Mouse (Mus musculus): Measurements from ENCODE around the gene Zfp956. TPM values are rescaled to one million over a fixed set of nuclear protein-coding genes. Genes with fewer than 3 reads are reported as not detected.

Gene Zfp956
- total RNA-seq (2014; rRNA removed; ENCODE audit: low replicate concordance): 2.2 and 2.4 TPM in 2 replicates
- polyA plus RNA-seq (2015; fragmentation: Nextera tagmentation; extraction: Ambion mirVana): 1.2 and 2.0 TPM in 2 replicates

DNA sequence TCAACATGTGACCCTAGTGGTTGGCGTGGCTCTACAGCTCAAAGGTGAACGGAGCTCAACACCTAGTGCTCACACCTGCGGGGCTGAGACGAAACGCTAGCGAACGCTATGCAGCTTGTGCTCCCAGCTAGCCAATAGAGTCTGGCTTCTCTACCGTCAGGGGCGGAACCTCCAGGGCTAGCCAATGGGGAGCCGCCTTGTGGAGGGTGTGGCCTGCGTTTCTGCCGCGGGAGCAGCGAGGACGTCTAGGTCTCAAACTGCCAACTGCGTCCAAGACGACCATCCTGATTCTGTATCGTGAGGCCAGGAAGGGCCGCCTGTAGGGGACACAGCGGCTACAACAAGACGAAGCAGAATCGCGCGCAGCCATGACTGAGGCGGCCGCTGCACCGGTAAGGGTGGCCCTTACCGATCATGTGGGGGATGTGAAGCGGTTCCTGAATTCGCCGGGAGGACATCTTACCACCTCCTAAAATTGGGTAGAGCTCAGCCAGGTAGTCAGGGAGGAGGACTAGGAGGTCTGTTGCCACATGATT is at the start of gene Zfp956:
Gene Zfp956, plus strand, starts transcription at position 200 of the 536 bp plus-strand sequence.
- WGBS: 0% methylated on average over 31 of the region's 31 CpGs
- 0 out of 2 replicates have a peak, but pooled peaks have one; percentile 4 for TF ChIP-seq CTCF (IDR thresholded peaks at IDR 0.05; ENCODE audit: low read depth)
- TF ChIP-seq EP300 (IDR thresholded peaks at IDR 0.05; ENCODE audit: low read depth): no peak
- Histone ChIP-seq H3K27ac (ENCODE audit: low read depth) (no peak within 1 kb of the TSS), H3K4me3 (ENCODE audit: low read depth, low read length) (peak within 1 kb of the TSS; percentile 59), H3K4me2 (ENCODE audit: low read depth, low read length) (peak within 1 kb of the TSS; percentile 84), H3K36me3 (replicated peaks; ENCODE audit: control insufficient read depth, insufficient read depth, low read length) (0 out of 2 replicates have a peak, but pooled peaks cover 3% of the 10 kb centered on the region), H3K9ac (replicated peaks; ENCODE audit: low read depth, low read length) (peak within 1 kb of the TSS; percentile 59), H3K9me3 (replicated peaks; ENCODE audit: control insufficient read depth, low read length) (no peaks in the 10 kb centered on the region), H3K27me3 (ENCODE audit: control insufficient read depth, insufficient read depth, low read length) (peaks cover 36% of the 10 kb centered on the region), H3K4me1 (ENCODE audit: control insufficient read depth, insufficient read depth) (0 out of 2 replicates have a peak, but pooled peaks cover 5% of the 10 kb centered on the region)
- ATAC-seq (ENCODE audit: insufficient read depth, low read depth): peak; percentile 99
- DNase-seq (ENCODE audit: low spot score): peak; percentile 93

DNA sequence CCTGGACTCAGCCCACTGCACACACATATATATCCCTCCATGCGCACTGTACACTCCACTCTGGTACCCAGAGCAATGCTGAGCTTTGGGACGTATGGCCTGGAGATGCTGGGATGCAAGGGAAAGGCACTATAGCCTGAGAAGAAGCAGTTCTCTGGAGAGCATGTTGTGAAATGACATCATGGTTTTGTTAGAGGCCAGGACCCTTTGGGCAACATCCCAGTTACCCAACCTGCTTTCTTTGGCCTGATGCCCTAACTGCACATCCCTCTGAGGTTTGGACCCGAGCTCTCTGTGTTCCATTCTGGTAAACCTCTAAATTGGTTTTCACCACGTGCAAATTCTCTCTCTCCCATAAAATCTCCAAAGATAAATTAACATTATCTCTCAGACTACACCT is 49.6 kb upstream of the Zfp956 start:
- no peak overlapping the region for H3K27ac ChIP-seq (ENCODE audit: low read depth)
- H3K9ac ChIP-seq (replicated peaks; ENCODE audit: low read depth, low read length): no peak overlapping the region
- H3K4me1 ChIP-seq (ENCODE audit: control insufficient read depth, insufficient read depth): no peaks in the 10 kb centered on the region
- H3K27me3 ChIP-seq (ENCODE audit: control insufficient read depth, insufficient read depth, low read length): no peaks in the 10 kb centered on the region
- ATAC-seq (ENCODE audit: insufficient read depth, low read depth): no peak
- no peak overlapping the region for H3K4me2 ChIP-seq (ENCODE audit: low read depth, low read length)
- DNase-seq (ENCODE audit: low spot score): no peak
- 80% methylated on average over 4 of the region's 4 CpGs for WGBS
- H3K4me3 ChIP-seq (ENCODE audit: low read depth, low read length): no peak overlapping the region
- peaks cover 89% of the 10 kb centered on the region for H3K36me3 ChIP-seq (replicated peaks; ENCODE audit: control insufficient read depth, insufficient read depth, low read length)
- TF ChIP-seq CTCF (IDR thresholded peaks at IDR 0.05; ENCODE audit: low read depth) (no peak), EP300 (IDR thresholded peaks at IDR 0.05; ENCODE audit: low read depth) (no peak)
- H3K9me3 ChIP-seq (replicated peaks; ENCODE audit: control insufficient read depth, low read length): no peaks in the 10 kb centered on the region; the same call in 1 of the 2 replicates

DNA sequence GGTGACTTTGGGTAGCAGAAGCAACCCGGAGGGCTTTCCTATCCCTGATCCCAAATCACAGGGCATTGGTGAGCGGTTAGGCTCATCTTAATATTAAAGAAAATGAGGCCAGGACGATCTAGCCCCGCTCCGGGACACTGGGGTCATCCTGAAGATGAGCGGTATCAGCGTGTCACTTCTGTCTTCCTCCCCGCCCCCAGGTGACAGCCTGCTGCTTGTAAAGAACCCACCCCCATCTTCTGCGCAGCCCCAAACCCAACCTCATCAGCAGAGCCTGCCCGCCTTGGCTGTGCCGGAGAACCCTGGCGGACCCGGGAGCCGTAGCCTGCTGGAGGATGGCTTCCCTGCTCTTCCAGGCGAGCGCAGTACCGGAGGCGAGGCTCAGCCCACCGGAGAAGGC is 48.8 kb upstream of the Zfp956 start:
- H3K9me3 ChIP-seq (replicated peaks; ENCODE audit: control insufficient read depth, low read length): no peaks in the 10 kb centered on the region; the same call in 1 of the 2 replicates
- no peaks in the 10 kb centered on the region for H3K27me3 ChIP-seq (ENCODE audit: control insufficient read depth, insufficient read depth, low read length)
- DNase-seq (ENCODE audit: low spot score) (no peak), ATAC-seq (ENCODE audit: insufficient read depth, low read depth) (no peak)
- H3K36me3 ChIP-seq (replicated peaks; ENCODE audit: control insufficient read depth, insufficient read depth, low read length): peaks cover 83% of the 10 kb centered on the region
- H3K4me3 ChIP-seq (ENCODE audit: low read depth, low read length): no peak overlapping the region
- 64% methylated on average over 19 of the region's 19 CpGs for WGBS
- no peaks in the 10 kb centered on the region for H3K4me1 ChIP-seq (ENCODE audit: control insufficient read depth, insufficient read depth)
- H3K27ac ChIP-seq (ENCODE audit: low read depth): no peak overlapping the region
- H3K9ac ChIP-seq (replicated peaks; ENCODE audit: low read depth, low read length): no peak overlapping the region
- TF ChIP-seq CTCF (IDR thresholded peaks at IDR 0.05; ENCODE audit: low read depth) (no peak), EP300 (IDR thresholded peaks at IDR 0.05; ENCODE audit: low read depth) (no peak)
- no peak overlapping the region for H3K4me2 ChIP-seq (ENCODE audit: low read depth, low read length)

DNA sequence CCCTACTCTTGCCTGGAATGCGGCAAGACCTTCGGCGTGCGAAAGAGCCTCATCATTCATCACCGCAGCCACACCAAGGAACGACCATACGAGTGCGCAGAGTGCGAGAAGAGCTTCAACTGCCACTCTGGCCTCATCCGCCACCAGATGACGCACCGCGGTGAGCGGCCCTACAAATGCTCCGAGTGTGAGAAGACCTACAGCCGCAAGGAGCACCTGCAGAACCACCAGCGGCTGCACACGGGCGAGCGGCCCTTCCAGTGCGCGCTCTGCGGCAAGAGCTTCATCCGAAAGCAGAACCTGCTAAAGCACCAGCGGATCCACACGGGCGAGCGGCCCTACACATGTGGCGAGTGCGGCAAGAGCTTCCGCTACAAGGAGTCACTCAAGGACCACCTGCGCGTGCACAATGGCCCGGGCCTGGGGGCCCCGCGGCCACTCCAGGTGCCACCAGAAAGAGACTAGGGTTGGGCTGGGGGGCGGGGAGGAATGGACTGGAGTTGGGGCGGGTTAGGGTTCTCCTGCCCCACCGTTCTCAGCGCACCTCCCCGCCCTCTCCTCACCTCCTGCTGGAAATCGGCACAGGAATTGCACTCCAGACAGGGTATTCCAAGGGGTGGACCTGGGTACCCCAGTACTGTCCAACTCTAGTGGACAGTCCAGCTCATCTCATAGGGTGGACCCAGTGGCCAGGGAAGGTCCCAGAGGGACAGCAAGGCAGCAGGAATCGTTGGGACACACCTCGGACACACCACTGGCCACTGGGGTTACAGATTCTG is 48.1 kb upstream of the Zfp956 start:
- TF ChIP-seq EP300 (IDR thresholded peaks at IDR 0.05; ENCODE audit: low read depth) (no peak), CTCF (IDR thresholded peaks at IDR 0.05; ENCODE audit: low read depth) (no peak)
- Histone ChIP-seq H3K9ac (replicated peaks; ENCODE audit: low read depth, low read length) (no peak overlapping the region), H3K9me3 (replicated peaks; ENCODE audit: control insufficient read depth, low read length) (no peaks in the 10 kb centered on the region; the same call in 1 of the 2 replicates), H3K27me3 (ENCODE audit: control insufficient read depth, insufficient read depth, low read length) (no peaks in the 10 kb centered on the region), H3K36me3 (replicated peaks; ENCODE audit: control insufficient read depth, insufficient read depth, low read length) (peaks cover 75% of the 10 kb centered on the region), H3K4me2 (ENCODE audit: low read depth, low read length) (no peak overlapping the region), H3K4me1 (ENCODE audit: control insufficient read depth, insufficient read depth) (no peaks in the 10 kb centered on the region), H3K4me3 (ENCODE audit: low read depth, low read length) (no peak overlapping the region), H3K27ac (ENCODE audit: low read depth) (no peak overlapping the region)
- DNase-seq (ENCODE audit: low spot score): no peak
- no peak for ATAC-seq (ENCODE audit: insufficient read depth, low read depth)
- 81% methylated on average over 44 of the region's 44 CpGs for WGBS

DNA sequence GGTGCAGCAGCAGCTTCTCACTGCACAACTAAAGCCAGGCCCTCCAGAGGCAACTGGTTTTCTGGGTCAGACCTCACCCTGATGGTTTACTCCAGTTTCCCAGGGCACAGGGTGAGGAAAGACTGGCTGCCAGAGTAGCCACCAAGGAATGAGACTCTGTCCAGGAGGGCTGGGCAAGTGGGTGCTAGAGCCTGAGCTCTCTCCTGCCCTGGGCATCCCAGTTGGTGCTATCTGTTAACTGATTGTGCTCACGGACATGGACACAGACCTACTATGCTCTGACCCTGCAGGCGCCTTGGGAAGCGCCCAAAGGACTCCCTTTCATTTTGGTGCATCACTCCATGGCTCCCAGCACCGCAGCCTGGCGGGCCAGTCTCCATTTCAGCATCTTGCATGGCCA is 46.9 kb upstream of the Zfp956 start:
- ATAC-seq (ENCODE audit: insufficient read depth, low read depth) (no peak), DNase-seq (ENCODE audit: low spot score) (no peak)
- H3K36me3 ChIP-seq (replicated peaks; ENCODE audit: control insufficient read depth, insufficient read depth, low read length): peaks cover 64% of the 10 kb centered on the region
- H3K27ac ChIP-seq (ENCODE audit: low read depth): no peak overlapping the region
- no peak overlapping the region for H3K9ac ChIP-seq (replicated peaks; ENCODE audit: low read depth, low read length)
- no peak overlapping the region for H3K4me3 ChIP-seq (ENCODE audit: low read depth, low read length)
- 90% methylated on average over 5 of the region's 5 CpGs for WGBS
- no peak for TF ChIP-seq CTCF (IDR thresholded peaks at IDR 0.05; ENCODE audit: low read depth)
- no peak for TF ChIP-seq EP300 (IDR thresholded peaks at IDR 0.05; ENCODE audit: low read depth)
- no peak overlapping the region for H3K4me2 ChIP-seq (ENCODE audit: low read depth, low read length)
- no peaks in the 10 kb centered on the region for H3K4me1 ChIP-seq (ENCODE audit: control insufficient read depth, insufficient read depth)
- H3K9me3 ChIP-seq (replicated peaks; ENCODE audit: control insufficient read depth, low read length): no peaks in the 10 kb centered on the region; the same call in 1 of the 2 replicates
- H3K27me3 ChIP-seq (ENCODE audit: control insufficient read depth, insufficient read depth, low read length): no peaks in the 10 kb centered on the region
